Mouse (Mus musculus): ENCODE results near the gene Ip6k3. TPM values are rescaled to one million over a fixed set of nuclear protein-coding genes. Genes with fewer than 3 reads are reported as not detected.

Gene Ip6k3
- polyA plus RNA-seq, 1 experiment from 2014 or later = 0.18 TPM

GRCm38 (mm10) chr17:27105698-27106470 lies 61.7 kb downstream of the Ip6k3 start:
- no peak for ATAC-seq (ENCODE audit: insufficient number of reproducible peaks, low FRiP score)
- no peak overlapping the region for H3K4me2 ChIP-seq
- H3K9ac ChIP-seq = no peak overlapping the region
- 76% methylated on average over 15 of the region's 18 CpGs for WGBS
- peaks cover 13% of the 10 kb centered on the region; the same call in 1 of the 2 replicates for H3K36me3 ChIP-seq
- H3K27ac ChIP-seq (ENCODE audit: poor library complexity, severe bottlenecking) = no peak overlapping the region
- no peaks in the 10 kb centered on the region for H3K4me1 ChIP-seq (replicated peaks)
- no peak overlapping the region for H3K4me3 ChIP-seq
- no peaks in the 10 kb centered on the region for H3K9me3 ChIP-seq (replicated peaks)
- H3K27me3 ChIP-seq (replicated peaks) = no peaks in the 10 kb centered on the region

- Histone ChIP-seq H3K4me2 (no peak overlapping the region), H3K4me1 (replicated peaks) (peaks cover 6% of the 10 kb centered on the region), H3K36me3 (0 out of 2 replicates have a peak, but pooled peaks cover 2% of the 10 kb centered on the region), H3K9me3 (replicated peaks) (no peaks in the 10 kb centered on the region), H3K27ac (ENCODE audit: poor library complexity, severe bottlenecking) (no peak overlapping the region), H3K27me3 (replicated peaks) (no peaks in the 10 kb centered on the region), H3K4me3 (no peak overlapping the region), H3K9ac (no peak overlapping the region)
- no peak for ATAC-seq (ENCODE audit: insufficient number of reproducible peaks, low FRiP score)
- WGBS = 82% methylated on average over 5 of the region's 5 CpGs
These were observed 65.9 kb downstream of the Ip6k3 start for GRCm38 (mm10) chr17:27101675-27102074.

- Histone ChIP-seq H3K9me3 (replicated peaks) (no peaks in the 10 kb centered on the region), H3K36me3 (peaks cover 16% of the 10 kb centered on the region), H3K27ac (ENCODE audit: poor library complexity, severe bottlenecking) (no peak overlapping the region), H3K9ac (no peak overlapping the region), H3K27me3 (replicated peaks) (no peaks in the 10 kb centered on the region), H3K4me1 (replicated peaks) (peaks cover 6% of the 10 kb centered on the region), H3K4me2 (no peak overlapping the region), H3K4me3 (no peak overlapping the region)
- 41% methylated on average over 13 of the region's 13 CpGs for WGBS
- no peak for ATAC-seq (ENCODE audit: insufficient number of reproducible peaks, low FRiP score)
These were observed 71.9 kb downstream of the Ip6k3 start for GRCm38 (mm10) chr17:27095690-27096089.

Other genes starting within 250 kb of the Ip6k3 start
- gene Phf1, start 234.7 kb downstream of the Ip6k3 start, polyA plus RNA-seq (2016; fragmentation: Nextera tagmentation; extraction: Ambion mirVana) = 9.0 and 9.4 TPM in 2 replicates
- gene Cuta, start 228.2 kb downstream of the Ip6k3 start, polyA plus RNA-seq (2016; fragmentation: Nextera tagmentation; extraction: Ambion mirVana) = 148 and 155 TPM in 2 replicates
- gene Syngap1, start 226.5 kb downstream of the Ip6k3 start, polyA plus RNA-seq (2016; fragmentation: Nextera tagmentation; extraction: Ambion mirVana) = 1.2 and 2.2 TPM in 2 replicates
- 10.3 and 10.7 TPM in 2 replicates for gene Zbtb9, start 194.6 kb downstream of the Ip6k3 start, polyA plus RNA-seq (2016; fragmentation: Nextera tagmentation; extraction: Ambion mirVana)
- gene Bak1, start 138.8 kb downstream of the Ip6k3 start, polyA plus RNA-seq (2016; fragmentation: Nextera tagmentation; extraction: Ambion mirVana) = 4.3 and 5.8 TPM in 2 replicates
- 3.1 and 4.4 TPM in 2 replicates for gene Itpr3, start 110.5 kb downstream of the Ip6k3 start, polyA plus RNA-seq (2016; fragmentation: Nextera tagmentation; extraction: Ambion mirVana)
- 294 and 296 TPM in 2 replicates for gene Uqcc2, start 33.9 kb downstream of the Ip6k3 start, polyA plus RNA-seq (2016; fragmentation: Nextera tagmentation; extraction: Ambion mirVana)
- 13.7 and 16.8 TPM in 2 replicates for gene Lemd2, start 36.7 kb upstream of the Ip6k3 start, polyA plus RNA-seq (2016; fragmentation: Nextera tagmentation; extraction: Ambion mirVana)